Mouse (Mus musculus) spleen, adult 10 weeks (tissue): ENCODE data around the gene Gm13288. TPM values are rescaled to one million over a fixed set of nuclear protein-coding genes. Genes with fewer than 3 reads are reported as not detected.

Experiments used
- polyA plus RNA-seq: library from polyadenylated mRNA; stranded (reverse); fragments of 350-450 nt; fragmentation: Illumina TruSeq; extraction: RNeasy Lipid Tissue Mini Kit (QIAGEN cat#74804); gene quantifications from one replicate; pipeline ENCODE4 v1.2.3, GENCODE M21; 2015; ENCODE audit warnings: low replicate concordance; ENCODE audit not compliant: insufficient read depth

The Gm13288 gene
- polyA plus RNA-seq = not detected

GRCm38 (mm10) chr4:88805231-88805630 is at the start of gene Gm13288:
TSS of gene Gm13288 (plus strand) at chr4:88805531.

GRCm38 (mm10) chr4:88759610-88760268 is 45.6 kb upstream of the Gm13288 start, which contains the start of gene Gm13283:
TSS of gene Gm13283 (plus strand) at chr4:88760119.

GRCm38 (mm10) chr4:88773534-88773933 is 31.8 kb upstream of the Gm13288 start, which contains the start of gene Gm13290:
TSS of gene Gm13290 (plus strand) at chr4:88773834.

GRCm38 (mm10) chr4:88776622-88777021 is 28.7 kb upstream of the Gm13288 start, which contains the start of gene Gm13289:
TSS of gene Gm13289 (plus strand) at chr4:88776922.

DNA sequence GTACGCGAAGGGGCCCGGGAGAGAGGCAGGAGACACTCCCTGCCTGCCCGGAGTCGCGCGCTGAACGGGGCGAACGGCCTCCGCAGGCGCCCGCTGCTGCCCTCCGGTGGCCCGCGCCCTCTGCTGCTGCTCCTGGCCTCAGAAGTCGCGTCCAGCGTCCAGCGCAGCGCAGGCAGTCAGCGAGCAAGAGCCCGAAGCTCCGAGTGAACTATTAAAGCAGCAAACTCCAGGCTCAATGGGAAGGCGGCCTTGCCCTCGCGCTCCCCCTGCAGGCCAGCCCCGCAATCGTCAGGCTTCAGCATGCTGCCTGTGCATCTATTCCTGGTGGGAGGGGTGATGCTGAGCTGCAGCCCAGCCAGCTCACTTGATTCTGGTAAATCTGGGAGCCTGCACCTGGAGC is 25.8 kb upstream of the Gm13288 start, which contains the start of gene Gm13272:
Gm13272 (plus strand) TSS at position 301 of the 400 bp plus-strand sequence.

DNA sequence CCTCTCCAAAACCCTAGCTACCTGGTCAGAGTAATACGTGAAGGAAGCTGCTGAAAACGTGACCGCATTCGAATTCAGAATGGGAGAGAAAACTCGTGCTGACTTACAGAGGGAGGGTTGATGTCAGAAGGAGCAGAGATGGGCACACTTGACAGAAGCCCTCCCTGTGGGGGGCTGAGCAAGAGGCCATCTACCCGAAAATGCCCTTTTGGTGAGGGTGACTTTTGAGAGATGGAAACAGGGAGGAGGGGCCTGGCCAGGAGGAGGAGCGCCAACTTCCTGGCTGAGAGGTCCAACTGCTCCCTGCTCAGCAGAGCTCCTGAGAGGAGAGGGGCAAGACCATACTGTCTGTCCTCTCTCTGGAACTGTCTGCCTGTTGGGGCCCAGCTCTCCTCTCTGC is 23.5 kb upstream of the Gm13288 start, which contains the start of gene Ifnz:
Ifnz (plus strand) TSS at position 301 of the 400 bp plus-strand sequence.

DNA sequence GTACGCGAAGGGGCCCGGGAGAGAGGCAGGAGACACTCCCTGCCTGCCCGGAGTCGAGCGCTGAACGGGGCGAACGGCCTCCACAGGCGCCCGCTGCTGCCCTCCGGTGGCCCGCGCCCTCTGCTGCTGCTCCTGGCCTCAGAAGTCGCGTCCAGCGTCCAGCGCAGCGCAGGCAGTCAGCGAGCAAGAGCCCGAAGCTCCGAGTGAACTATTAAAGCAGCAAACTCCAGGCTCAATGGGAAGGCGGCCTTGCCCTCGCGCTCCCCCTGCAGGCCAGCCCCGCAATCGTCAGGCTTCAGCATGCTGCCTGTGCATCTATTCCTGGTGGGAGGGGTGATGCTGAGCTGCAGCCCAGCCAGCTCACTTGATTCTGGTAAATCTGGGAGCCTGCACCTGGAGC is 19.9 kb upstream of the Gm13288 start, which contains the start of gene Gm13276:
Gm13276 (plus strand) TSS at position 301 of the 400 bp plus-strand sequence.

GRCm38 (mm10) chr4:88788402-88788801 is 16.9 kb upstream of the Gm13288 start, which contains the start of gene Gm13277:
TSS of gene Gm13277 (plus strand) at chr4:88788632.

DNA sequence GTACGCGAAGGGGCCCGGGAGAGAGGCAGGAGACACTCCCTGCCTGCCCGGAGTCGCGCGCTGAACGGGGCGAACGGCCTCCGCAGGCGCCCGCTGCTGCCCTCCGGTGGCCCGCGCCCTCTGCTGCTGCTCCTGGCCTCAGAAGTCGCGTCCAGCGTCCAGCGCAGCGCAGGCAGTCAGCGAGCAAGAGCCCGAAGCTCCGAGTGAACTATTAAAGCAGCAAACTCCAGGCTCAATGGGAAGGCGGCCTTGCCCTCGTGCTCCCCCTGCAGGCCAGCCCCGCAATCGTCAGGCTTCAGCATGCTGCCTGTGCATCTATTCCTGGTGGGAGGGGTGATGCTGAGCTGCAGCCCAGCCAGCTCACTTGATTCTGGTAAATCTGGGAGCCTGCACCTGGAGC is 14.1 kb upstream of the Gm13288 start, which contains the start of gene Gm13278:
Gm13278 (plus strand) TSS at position 301 of the 400 bp plus-strand sequence.

GRCm38 (mm10) chr4:88793936-88794675 is 11.2 kb upstream of the Gm13288 start, which contains the start of gene Gm13275:
TSS of gene Gm13275 (plus strand) at chr4:88794487.

GRCm38 (mm10) chr4:88797097-88797496 is 8.2 kb upstream of the Gm13288 start, which contains the start of gene Gm13279:
TSS of gene Gm13279 (plus strand) at chr4:88797397.

DNA sequence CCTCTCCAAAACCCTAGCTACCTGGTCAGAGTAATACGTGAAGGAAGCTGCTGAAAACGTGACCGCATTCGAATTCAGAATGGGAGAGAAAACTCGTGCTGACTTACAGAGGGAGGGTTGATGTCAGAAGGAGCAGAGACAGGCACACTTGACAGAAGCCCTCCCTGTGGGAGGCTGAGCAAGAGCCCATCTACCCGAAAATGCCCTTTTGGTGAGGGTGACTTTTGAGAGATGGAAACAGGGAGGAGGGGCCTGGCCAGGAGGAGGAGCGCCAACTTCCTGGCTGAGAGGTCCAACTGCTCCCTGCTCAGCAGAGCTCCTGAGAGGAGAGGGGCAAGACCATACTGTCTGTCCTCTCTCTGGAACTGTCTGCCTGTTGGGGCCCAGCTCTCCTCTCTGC is 6.0 kb upstream of the Gm13288 start, which contains the start of gene Gm13285:
Gm13285 (plus strand) TSS at position 301 of the 400 bp plus-strand sequence.

GRCm38 (mm10) chr4:88802954-88803353 is 2.4 kb upstream of the Gm13288 start, which contains the start of gene Gm13287:
TSS of gene Gm13287 (plus strand) at chr4:88803254.

GRCm38 (mm10) chr4:88815928-88816327 is 10.6 kb downstream of the Gm13288 start, which contains the start of gene Ifna7:
TSS of gene Ifna7 (plus strand) at chr4:88816228.

GRCm38 (mm10) chr4:88819659-88820058 is 14.3 kb downstream of the Gm13288 start, which contains the start of gene Ifna11:
TSS of gene Ifna11 (plus strand) at chr4:88819959.

GRCm38 (mm10) chr4:88827116-88827515 is 21.8 kb downstream of the Gm13288 start, which contains the start of gene Ifna6:
TSS of gene Ifna6 (plus strand) at chr4:88827416.

GRCm38 (mm10) chr4:88835225-88835624 is 29.9 kb downstream of the Gm13288 start, which contains the start of gene Ifna5:
TSS of gene Ifna5 (plus strand) at chr4:88835525.

GRCm38 (mm10) chr4:88841438-88841911 is 36.1 kb downstream of the Gm13288 start, which contains the start of gene Ifna4:
TSS of gene Ifna4 (plus strand) at chr4:88841861.

DNA sequence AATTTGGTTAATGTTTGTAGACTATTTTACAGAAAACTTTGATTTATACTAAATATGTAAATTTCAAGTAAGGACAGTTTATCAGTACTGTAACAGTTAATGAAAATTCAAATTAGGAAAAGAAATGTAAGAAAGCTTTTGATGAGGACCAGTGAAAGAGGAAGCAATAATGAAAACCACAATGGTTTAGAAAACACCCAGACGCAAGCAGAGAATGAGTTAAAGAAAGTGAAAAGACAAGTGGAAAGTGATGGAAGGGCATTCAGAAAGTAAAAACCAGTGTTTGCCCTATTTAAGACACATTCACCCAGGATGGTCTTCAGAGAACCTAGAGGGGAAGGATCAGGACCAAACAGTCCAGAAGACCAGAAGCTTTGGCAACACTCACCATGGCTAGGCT is 44.4 kb downstream of the Gm13288 start, which contains the start of gene Ifna1:
Ifna1 (plus strand) TSS at position 390 of the 400 bp plus-strand sequence.

